Mouse (Mus musculus): Measurements from ENCODE around the gene Fam131c. TPM values are rescaled to one million over a fixed set of nuclear protein-coding genes. Genes with fewer than 3 reads are reported as not detected.

The Fam131c gene
- polyA plus RNA-seq, 1 experiment from 2014 or later: 0.08 TPM

- Histone ChIP-seq H3K27ac (replicated peaks) (no peak overlapping the region), H3K4me3 (replicated peaks) (no peak overlapping the region), H3K4me2 (no peak overlapping the region), H3K27me3 (peaks cover 35% of the 10 kb centered on the region), H3K9ac (no peak overlapping the region), H3K4me1 (replicated peaks) (peaks cover 4% of the 10 kb centered on the region; the same call in 1 of the 2 replicates), H3K9me3 (replicated peaks) (no peaks in the 10 kb centered on the region), H3K36me3 (replicated peaks) (no peaks in the 10 kb centered on the region)
- no peak for ATAC-seq (ENCODE audit: insufficient read depth)
- WGBS (ENCODE audit: insufficient replicate concordance): 17% methylated on average over 5 of the region's 5 CpGs
Measured at GRCm38 (mm10) chr4:141387093-141387784, 19.2 kb downstream of the Fam131c start.

- Histone ChIP-seq H3K4me3 (replicated peaks) (no peak overlapping the region), H3K9me3 (replicated peaks) (no peaks in the 10 kb centered on the region), H3K9ac (no peak overlapping the region), H3K4me2 (no peak overlapping the region), H3K36me3 (replicated peaks) (no peaks in the 10 kb centered on the region), H3K27ac (replicated peaks) (no peak overlapping the region), H3K4me1 (replicated peaks) (no peaks in the 10 kb centered on the region), H3K27me3 (peaks cover 28% of the 10 kb centered on the region)
- ATAC-seq (ENCODE audit: insufficient read depth): no peak
- 49% methylated on average over 5 of the region's 5 CpGs for WGBS (ENCODE audit: insufficient replicate concordance)
Measured at GRCm38 (mm10) chr4:141387933-141388332, 19.9 kb downstream of the Fam131c start.

- Histone ChIP-seq H3K9ac (no peak overlapping the region), H3K27me3 (peaks cover 12% of the 10 kb centered on the region), H3K9me3 (replicated peaks) (no peaks in the 10 kb centered on the region), H3K4me1 (replicated peaks) (no peaks in the 10 kb centered on the region), H3K4me2 (no peak overlapping the region), H3K4me3 (replicated peaks) (no peak overlapping the region), H3K27ac (replicated peaks) (no peak overlapping the region), H3K36me3 (replicated peaks) (no peaks in the 10 kb centered on the region)
- 54% methylated on average over 18 of the region's 18 CpGs for WGBS (ENCODE audit: insufficient replicate concordance)
- ATAC-seq (ENCODE audit: insufficient read depth): no peak
Measured at GRCm38 (mm10) chr4:141389366-141390150, 21.5 kb downstream of the Fam131c start.

GRCm38 (mm10) chr4:141391293-141391692, 23.3 kb downstream of the Fam131c start:
- Histone ChIP-seq H3K9me3 (replicated peaks) (no peaks in the 10 kb centered on the region), H3K4me2 (no peak overlapping the region), H3K27ac (replicated peaks) (no peak overlapping the region), H3K9ac (no peak overlapping the region), H3K4me1 (replicated peaks) (no peaks in the 10 kb centered on the region), H3K36me3 (replicated peaks) (no peaks in the 10 kb centered on the region), H3K27me3 (peaks cover 16% of the 10 kb centered on the region), H3K4me3 (replicated peaks) (no peak overlapping the region)
- ATAC-seq (ENCODE audit: insufficient read depth): no peak
- 57% methylated on average over 12 of the region's 12 CpGs for WGBS (ENCODE audit: insufficient replicate concordance)

- ATAC-seq (ENCODE audit: insufficient read depth): no peak
- peak overlapping the region; percentile 25 for H3K4me2 ChIP-seq
- WGBS (ENCODE audit: insufficient replicate concordance): 22% methylated on average over 16 of the region's 16 CpGs
- no peaks in the 10 kb centered on the region for H3K36me3 ChIP-seq (replicated peaks)
- H3K27ac ChIP-seq (replicated peaks): no peak overlapping the region
- H3K27me3 ChIP-seq: peaks cover 16% of the 10 kb centered on the region
- H3K9ac ChIP-seq: no peak overlapping the region
- no peaks in the 10 kb centered on the region for H3K9me3 ChIP-seq (replicated peaks)
- no peaks in the 10 kb centered on the region for H3K4me1 ChIP-seq (replicated peaks)
- H3K4me3 ChIP-seq (replicated peaks): no peak overlapping the region
Measured at GRCm38 (mm10) chr4:141394751-141395150, 26.7 kb downstream of the Fam131c start.

GRCm38 (mm10) chr4:141397861-141398260, 29.8 kb downstream of the Fam131c start:
- H3K9ac ChIP-seq: no peak overlapping the region
- H3K27ac ChIP-seq (replicated peaks): no peak overlapping the region
- 65% methylated on average over 12 of the region's 12 CpGs for WGBS (ENCODE audit: insufficient replicate concordance)
- no peak overlapping the region for H3K4me2 ChIP-seq
- H3K4me1 ChIP-seq (replicated peaks): no peaks in the 10 kb centered on the region
- H3K36me3 ChIP-seq (replicated peaks): no peaks in the 10 kb centered on the region
- ATAC-seq (ENCODE audit: insufficient read depth): no peak
- H3K9me3 ChIP-seq (replicated peaks): no peaks in the 10 kb centered on the region
- peaks cover 10% of the 10 kb centered on the region for H3K27me3 ChIP-seq
- no peak overlapping the region for H3K4me3 ChIP-seq (replicated peaks)

- Histone ChIP-seq H3K9me3 (replicated peaks) (no peaks in the 10 kb centered on the region), H3K4me1 (replicated peaks) (no peaks in the 10 kb centered on the region), H3K4me3 (replicated peaks) (no peak within 1 kb of the TSS), H3K27me3 (peaks cover 10% of the 10 kb centered on the region), H3K9ac (no peak within 1 kb of the TSS), H3K36me3 (replicated peaks) (no peaks in the 10 kb centered on the region), H3K27ac (replicated peaks) (no peak within 1 kb of the TSS), H3K4me2 (no peak within 1 kb of the TSS)
- WGBS (ENCODE audit: insufficient replicate concordance): 48% methylated on average over 12 of the region's 12 CpGs
- ATAC-seq (ENCODE audit: insufficient read depth): no peak
Measured at GRCm38 (mm10) chr4:141398545-141398944, 30.5 kb downstream of the Fam131c start, which contains the start of gene Clcnka. Gene Clcnka (minus strand): TSS chr4:141398724.

GRCm38 (mm10) chr4:141400171-141400570, 32.2 kb downstream of the Fam131c start:
- ATAC-seq (ENCODE audit: insufficient read depth): no peak
- Histone ChIP-seq H3K27me3 (peaks cover 14% of the 10 kb centered on the region), H3K9ac (no peak overlapping the region), H3K4me3 (replicated peaks) (no peak overlapping the region), H3K27ac (replicated peaks) (no peak overlapping the region), H3K9me3 (replicated peaks) (no peaks in the 10 kb centered on the region), H3K4me2 (no peak overlapping the region), H3K36me3 (replicated peaks) (no peaks in the 10 kb centered on the region), H3K4me1 (replicated peaks) (0 out of 2 replicates have a peak, but pooled peaks cover 3% of the 10 kb centered on the region)
- WGBS (ENCODE audit: insufficient replicate concordance): 69% methylated on average over 15 of the region's 15 CpGs

GRCm38 (mm10) chr4:141404518-141405313, 36.7 kb downstream of the Fam131c start:
- Histone ChIP-seq H3K27ac (replicated peaks) (no peak overlapping the region), H3K9ac (no peak overlapping the region), H3K4me3 (replicated peaks) (no peak overlapping the region), H3K9me3 (replicated peaks) (no peaks in the 10 kb centered on the region), H3K4me1 (replicated peaks) (0 out of 2 replicates have a peak, but pooled peaks cover 3% of the 10 kb centered on the region), H3K4me2 (no peak overlapping the region), H3K36me3 (replicated peaks) (no peaks in the 10 kb centered on the region), H3K27me3 (peaks cover 23% of the 10 kb centered on the region)
- WGBS (ENCODE audit: insufficient replicate concordance): 10% methylated on average over 15 of the region's 15 CpGs
- no peak for ATAC-seq (ENCODE audit: insufficient read depth)

GRCm38 (mm10) chr4:141405314-141405622, 37.2 kb downstream of the Fam131c start:
- no peaks in the 10 kb centered on the region for H3K9me3 ChIP-seq (replicated peaks)
- no peak for ATAC-seq (ENCODE audit: insufficient read depth)
- H3K36me3 ChIP-seq (replicated peaks): no peaks in the 10 kb centered on the region
- H3K4me1 ChIP-seq (replicated peaks): 0 out of 2 replicates have a peak, but pooled peaks cover 3% of the 10 kb centered on the region
- no peak overlapping the region for H3K4me2 ChIP-seq
- peaks cover 23% of the 10 kb centered on the region for H3K27me3 ChIP-seq
- H3K9ac ChIP-seq: no peak overlapping the region
- no peak overlapping the region for H3K27ac ChIP-seq (replicated peaks)
- 64% methylated on average over 3 of the region's 3 CpGs for WGBS (ENCODE audit: insufficient replicate concordance)
- no peak overlapping the region for H3K4me3 ChIP-seq (replicated peaks)

Measured in liver, embryonic 15.5 days (tissue).